Mouse (Mus musculus) MEL (cell line): Measurements from ENCODE around the gene Lrrc26. TPM values are rescaled to one million over a fixed set of nuclear protein-coding genes. Genes with fewer than 3 reads are reported as not detected.

ENCODE experiments used
- DNase-seq: peaks from one replicate; pipeline ENCODE4 v3.0.0; 2011; ENCODE audit warnings: low read depth, low spot score
- H3K27ac ChIP-seq: 2 replicates; pipeline ENCODE4 v1.5.1; 2012; ENCODE audit warnings: low read depth, mild to moderate bottlenecking, control low read depth, low read length, moderate library complexity; ENCODE audit not compliant: control insufficient read depth
- H3K27me3 ChIP-seq, 2 experiments: fragments of 150-350 bp in 1 of 2; sonication (generic) in 1 of 2; 2 replicates each; pipeline ENCODE4 v1.6.1; 2012; ENCODE audit warnings: low read length in 2 of 2, mild to moderate bottlenecking in 2 of 2, improper control_type of control experiment in 1 of 2, moderate library complexity in 1 of 2; ENCODE audit not compliant: insufficient read depth in 2 of 2, control insufficient read depth in 1 of 2
- H3K36me3 ChIP-seq, 2 experiments: 2 replicates each; pipeline ENCODE4 v1.6.1; 2012 to 2014; ENCODE audit warnings: low read length in 2 of 2, improper control_type of control experiment in 1 of 2, inconsistent platforms in 1 of 2, mild to moderate bottlenecking in 1 of 2; ENCODE audit not compliant: insufficient read depth in 2 of 2, control insufficient read depth in 1 of 2
- H3K4me1 ChIP-seq, 2 experiments: fragments of 150-350 bp in 1 of 2; sonication (generic) in 1 of 2; 2 replicates each; pipeline ENCODE4 v1.6.1; 2012; ENCODE audit warnings: low read length in 2 of 2, improper control_type of control experiment in 1 of 2, mild to moderate bottlenecking in 1 of 2; ENCODE audit not compliant: insufficient read depth in 2 of 2, control insufficient read depth in 1 of 2
- H3K4me3 ChIP-seq, 2 experiments: fragments of 150-350 bp in 1 of 2; sonication (generic) in 1 of 2; 2 replicates each; pipeline ENCODE4 v1.5.1; 2012; ENCODE audit warnings: low read depth in 2 of 2, low read length in 2 of 2, mild to moderate bottlenecking in 2 of 2, moderate library complexity in 2 of 2, control low read depth in 1 of 2, improper control_type of control experiment in 1 of 2; ENCODE audit not compliant: control insufficient read depth in 1 of 2, insufficient read depth in 1 of 2
- H3K79me2 ChIP-seq: 2 replicates; pipeline ENCODE4 v1.6.1; 2012; ENCODE audit warnings: mild to moderate bottlenecking, low read length, moderate library complexity; ENCODE audit not compliant: control insufficient read depth, poor library complexity, insufficient read depth
- H3K9ac ChIP-seq: 2 replicates; pipeline ENCODE4 v1.6.1; 2012; ENCODE audit warnings: low read depth, mild to moderate bottlenecking, control low read depth, low read length, moderate library complexity; ENCODE audit not compliant: control insufficient read depth, poor library complexity, severe bottlenecking
- H3K9me3 ChIP-seq: fragments of 150-350 bp; sonication (generic); replicated peaks from 2 replicates; pipeline ENCODE4 v1.6.1; 2012; ENCODE audit warnings: mild to moderate bottlenecking, low read length, improper control_type of control experiment, moderate library complexity; ENCODE audit not compliant: insufficient read depth
- CHD1 ChIP-seq: IDR thresholded peaks from 2 replicates; pipeline ENCODE4 v1.6.1; 2012; ENCODE audit warnings: low read depth, mild to moderate bottlenecking, inconsistent platforms, low read length, improper control_type of control experiment
- CHD2 ChIP-seq: IDR thresholded peaks from 2 replicates; pipeline ENCODE4 v1.6.1; 2011; ENCODE audit warnings: low read length, improper control_type of control experiment
- CTCF ChIP-seq, 3 experiments: IDR thresholded peaks in 2 of 3; conservative IDR thresholded peaks in 1 of 3; 2 replicates each; pipeline ENCODE4 v1.5.1; 2011 to 2012; ENCODE audit warnings: low read length in 3 of 3, low read depth in 2 of 3, mild to moderate bottlenecking in 2 of 3, improper control_type of control experiment in 1 of 3, inconsistent platforms in 1 of 3, mixed read lengths in 1 of 3, moderate library complexity in 1 of 3; ENCODE audit not compliant: control insufficient read depth in 1 of 3, insufficient read depth in 1 of 3, poor library complexity in 1 of 3, severe bottlenecking in 1 of 3
- ELF1 ChIP-seq: IDR thresholded peaks from 2 replicates; pipeline ENCODE4 v1.6.1; 2014; ENCODE audit warnings: low read depth, mild to moderate bottlenecking, inconsistent platforms, low read length, improper control_type of control experiment, moderate library complexity
- EP300 ChIP-seq, 2 experiments: IDR thresholded peaks; 2 replicates each; pipeline ENCODE4 v1.6.1; 2011; ENCODE audit warnings: improper control_type of control experiment in 2 of 2, low read length in 2 of 2, low read depth in 1 of 2, mild to moderate bottlenecking in 1 of 2
- ETS1 ChIP-seq: IDR thresholded peaks from 2 replicates; pipeline ENCODE4 v1.6.1; 2012; ENCODE audit warnings: low read depth, mild to moderate bottlenecking, inconsistent platforms, low read length, improper control_type of control experiment, moderate library complexity
- GABPA ChIP-seq: IDR thresholded peaks from 2 replicates; pipeline ENCODE4 v1.6.1; 2012; ENCODE audit warnings: low read depth, mild to moderate bottlenecking, inconsistent platforms, low read length, improper control_type of control experiment, moderate library complexity
- GATA1 ChIP-seq: IDR thresholded peaks from 2 replicates; pipeline ENCODE4 v1.6.1; 2011; ENCODE audit warnings: low read depth, low read length, improper control_type of control experiment
- HCFC1 ChIP-seq: IDR thresholded peaks from 2 replicates; pipeline ENCODE4 v1.6.1; 2012; ENCODE audit warnings: low read depth, mild to moderate bottlenecking, inconsistent platforms, low read length, improper control_type of control experiment, moderate library complexity
- JUND ChIP-seq: IDR thresholded peaks from 2 replicates; pipeline ENCODE4 v1.6.1; 2011; ENCODE audit warnings: low read depth, mild to moderate bottlenecking, improper control_type of control experiment, low read length
- KAT2A ChIP-seq: conservative IDR thresholded peaks from 2 replicates; pipeline ENCODE4 v1.6.1; 2012; ENCODE audit warnings: low read depth, low read length, improper control_type of control experiment, inconsistent platforms
- MAFK ChIP-seq: IDR thresholded peaks from 2 replicates; pipeline ENCODE4 v1.6.1; 2011; ENCODE audit warnings: low read depth, mild to moderate bottlenecking, low read length, improper control_type of control experiment, borderline replicate concordance
- MAX ChIP-seq: IDR thresholded peaks from 2 replicates; pipeline ENCODE4 v1.6.1; 2011; ENCODE audit warnings: low read length, improper control_type of control experiment
- MEF2A ChIP-seq: IDR thresholded peaks from 2 replicates; pipeline ENCODE4 v1.6.1; 2014; ENCODE audit warnings: low read depth, mild to moderate bottlenecking, inconsistent platforms, low read length, improper control_type of control experiment; ENCODE audit not compliant: poor library complexity, insufficient replicate concordance, severe bottlenecking; ENCODE audit errors: extremely low read depth
- MXI1 ChIP-seq: IDR thresholded peaks from 2 replicates; pipeline ENCODE4 v1.6.1; 2011; ENCODE audit warnings: mild to moderate bottlenecking, low read depth, low read length, improper control_type of control experiment
- NRF1 ChIP-seq: IDR thresholded peaks from 2 replicates; pipeline ENCODE4 v1.6.1; 2014; ENCODE audit warnings: low read depth, mild to moderate bottlenecking, inconsistent platforms, low read length, improper control_type of control experiment, moderate library complexity; ENCODE audit not compliant: poor library complexity, insufficient read depth, severe bottlenecking
- POLR2A ChIP-seq, 2 experiments: IDR thresholded peaks; 2 replicates each; pipeline ENCODE4 v1.6.1; 2011 to 2012; ENCODE audit warnings: low read length in 2 of 2, mild to moderate bottlenecking in 2 of 2, control low read depth in 1 of 2, improper control_type of control experiment in 1 of 2, low read depth in 1 of 2, moderate library complexity in 1 of 2; ENCODE audit not compliant: control insufficient read depth in 1 of 2, insufficient read depth in 1 of 2, poor library complexity in 1 of 2
- POLR2AphosphoS2 ChIP-seq: IDR thresholded peaks from 2 replicates; pipeline ENCODE4 v1.6.1; 2011; ENCODE audit warnings: low read length, improper control_type of control experiment
- POLR2AphosphoS5 ChIP-seq: IDR thresholded peaks from 2 replicates; pipeline ENCODE4 v1.6.1; 2012; ENCODE audit warnings: low read depth, borderline replicate concordance, mild to moderate bottlenecking, inconsistent platforms, low read length, moderate library complexity, mixed read lengths
- RAD21 ChIP-seq: IDR thresholded peaks from 2 replicates; pipeline ENCODE4 v1.6.1; 2011; ENCODE audit warnings: mild to moderate bottlenecking, low read depth, low read length, improper control_type of control experiment
- SIN3A ChIP-seq: IDR thresholded peaks from 2 replicates; pipeline ENCODE4 v1.6.1; 2012; ENCODE audit warnings: low read length, improper control_type of control experiment, inconsistent platforms
- SMC3 ChIP-seq: IDR thresholded peaks from 2 replicates; pipeline ENCODE4 v1.6.1; 2011; ENCODE audit warnings: low read depth, low read length, improper control_type of control experiment
- TBP ChIP-seq: IDR thresholded peaks from 2 replicates; pipeline ENCODE4 v1.8.0; 2011; ENCODE audit warnings: low read depth, low read length, improper control_type of control experiment
- TCF12 ChIP-seq: IDR thresholded peaks from 2 replicates; pipeline ENCODE4 v1.6.1; 2014; ENCODE audit warnings: low read depth, mild to moderate bottlenecking, inconsistent platforms, low read length, improper control_type of control experiment, moderate library complexity
- USF1 ChIP-seq: IDR thresholded peaks from 2 replicates; pipeline ENCODE4 v1.6.1; 2014; ENCODE audit warnings: low read depth, mild to moderate bottlenecking, inconsistent platforms, low read length, improper control_type of control experiment, moderate library complexity
- USF2 ChIP-seq, 2 experiments: IDR thresholded peaks; 2 replicates each; pipeline ENCODE4 v1.6.1; 2011 to 2012; ENCODE audit warnings: improper control_type of control experiment in 2 of 2, low read length in 2 of 2, borderline replicate concordance in 1 of 2, inconsistent platforms in 1 of 2, low read depth in 1 of 2, mild to moderate bottlenecking in 1 of 2; ENCODE audit not compliant: insufficient read depth in 1 of 2
- ZKSCAN1 ChIP-seq: IDR thresholded peaks from 2 replicates; pipeline ENCODE4 v1.6.1; 2012; ENCODE audit warnings: low read depth, mild to moderate bottlenecking, inconsistent platforms, low read length, improper control_type of control experiment, moderate library complexity
- ZNF384 ChIP-seq: IDR thresholded peaks from 2 replicates; pipeline ENCODE4 v1.6.1; 2012; ENCODE audit warnings: low read depth, mild to moderate bottlenecking, inconsistent platforms, low read length, improper control_type of control experiment
- polyA plus RNA-seq, 2 experiments: library from polyadenylated mRNA; stranded (reverse) in 1 of 2; unstranded in 1 of 2; fragments of >175 nt in 1 of 2; fragments of >200 nt in 1 of 2; gene quantifications; 2 replicates each; pipeline versions ENCODE4 v1.2.1 to v1.2.4; 2012; ENCODE audit warnings: low replicate concordance in 2 of 2, low read depth in 1 of 2; ENCODE audit not compliant: insufficient read length in 2 of 2, insufficient read depth in 1 of 2, missing spikeins in 1 of 2
- total RNA-seq: library from RNA; depleted of rRNA; stranded (reverse); fragments of 300-350 nt; gene quantifications from 2 replicates; pipeline ENCODE4 v1.2.3, GENCODE M21; 2012

The Lrrc26 gene
- total and polyA plus RNA-seq, 3 experiments, result not detected

DNA sequence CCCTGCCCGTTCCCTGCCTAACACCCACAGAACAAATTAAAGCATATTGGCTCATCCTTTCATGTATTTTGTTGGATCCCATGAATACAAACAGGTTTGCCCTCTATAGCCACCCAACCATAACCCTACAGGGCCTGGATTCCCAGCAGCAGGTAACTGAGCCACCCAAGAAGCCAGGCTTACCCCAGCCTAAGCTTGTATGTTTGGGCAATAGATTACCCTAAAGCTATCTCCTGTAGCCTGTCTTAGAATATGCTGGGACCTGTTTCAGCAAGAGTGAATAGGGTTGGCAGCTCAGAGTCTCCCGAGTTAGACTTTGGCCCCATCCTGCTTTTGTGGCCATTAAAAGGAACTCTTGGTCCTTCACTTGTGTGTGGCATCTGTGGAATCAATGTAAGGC lies 4.2 kb upstream of the Lrrc26 start:
- H3K27ac ChIP-seq, result no peak overlapping the region
- peaks cover 0 to 11% of the 10 kb centered on the region in 2 experiments; a peak in 2 of 4 replicates for H3K36me3 ChIP-seq
- TF ChIP-seq MEF2A (no peak), TCF12 (no peak), MAX (no peak), ETS1 (no peak), MAFK (no peak), SMC3 (no peak), CHD1 (no peak), ZNF384 (no peak), SIN3A (no peak), CHD2 (no peak), POLR2AphosphoS2 (no peak), GABPA (no peak), POLR2A (IDR thresholded peaks at IDR 0.05; ENCODE audit: control insufficient read depth in 1 of 2, insufficient read depth in 1 of 2, low read depth in 1 of 2, low read length in 2 of 2, poor library complexity in 1 of 2) (no peak), JUND (no peak), MXI1 (no peak), USF2 (IDR thresholded peaks at IDR 0.05; ENCODE audit: borderline replicate concordance in 1 of 2, insufficient read depth in 1 of 2, low read depth in 1 of 2, low read length in 2 of 2) (no peak), POLR2AphosphoS5 (no peak), CTCF (IDR thresholded peaks at IDR 0.05 in 2 of 3, conservative IDR thresholded peaks at IDR 0.05 in 1 of 3; ENCODE audit: control insufficient read depth in 1 of 3, insufficient read depth in 1 of 3, low read depth in 2 of 3, low read length in 3 of 3, poor library complexity in 1 of 3, severe bottlenecking in 1 of 3) (no peak)
- no peak overlapping the region for H3K9ac ChIP-seq
- H3K27me3 ChIP-seq, result no peaks in the 10 kb centered on the region
- H3K4me1 ChIP-seq, result peaks cover 7 to 35% of the 10 kb centered on the region in 2 experiments
- no peak for DNase-seq
- no peaks in the 10 kb centered on the region for H3K9me3 ChIP-seq
- H3K4me3 ChIP-seq, result no peak overlapping the region
- H3K79me2 ChIP-seq, result no peaks in the 10 kb centered on the region

DNA sequence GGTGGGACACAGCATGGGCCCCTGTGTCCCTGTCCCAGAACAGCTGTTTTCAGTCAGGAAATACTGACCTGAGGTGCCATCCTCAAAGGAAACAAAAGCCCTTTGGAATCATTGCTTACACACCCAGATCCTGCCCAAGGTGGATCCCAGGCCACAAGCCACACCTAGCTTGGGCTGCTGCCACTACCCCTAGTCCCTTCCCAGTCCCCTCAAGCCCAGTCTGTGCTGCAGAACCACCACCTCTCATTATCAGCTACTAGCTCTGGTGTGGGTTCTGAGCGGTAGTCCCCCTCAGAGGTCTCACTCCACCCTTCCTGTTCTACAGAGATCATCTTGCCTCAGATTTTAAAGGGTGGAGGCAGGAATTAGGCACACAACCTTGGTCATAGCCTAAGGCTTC lies 3.4 kb upstream of the Lrrc26 start:
- no peak for TF ChIP-seq ELF1
- no peak for TF ChIP-seq TBP
- TF ChIP-seq EP300 (IDR thresholded peaks at IDR 0.05; ENCODE audit: low read depth in 1 of 2, low read length in 2 of 2), result peak in 1 of 2 experiments; percentile 27; a peak in 1 of 4 replicates
- TF ChIP-seq GATA1, result no peak
- TF ChIP-seq MXI1, result no peak
- TF ChIP-seq USF1, result no peak
- no peak for TF ChIP-seq HCFC1
- TF ChIP-seq POLR2AphosphoS5, result no peak
- no peak for TF ChIP-seq POLR2A (IDR thresholded peaks at IDR 0.05; ENCODE audit: control insufficient read depth in 1 of 2, insufficient read depth in 1 of 2, low read depth in 1 of 2, low read length in 2 of 2, poor library complexity in 1 of 2)
- TF ChIP-seq ZKSCAN1, result no peak
- no peak for TF ChIP-seq RAD21
- TF ChIP-seq SIN3A, result peak; percentile 28; the same call in 1 of the 2 replicates
- TF ChIP-seq NRF1, result no peak
- TF ChIP-seq CHD2, result no peak
- TF ChIP-seq POLR2AphosphoS2, result no peak
- TF ChIP-seq KAT2A, result no peak
- Histone ChIP-seq H3K79me2 (no peaks in the 10 kb centered on the region), H3K27ac (peak overlapping the region; percentile 50), H3K4me3 (no peak overlapping the region), H3K9me3 (no peaks in the 10 kb centered on the region), H3K9ac (no peak overlapping the region), H3K36me3 (peaks cover 0 to 11% of the 10 kb centered on the region in 2 experiments; a peak in 2 of 4 replicates), H3K4me1 (peaks cover 7 to 35% of the 10 kb centered on the region in 2 experiments), H3K27me3 (no peaks in the 10 kb centered on the region)
- peak; percentile 55 for DNase-seq
